Mouse (Mus musculus) kidney, adult 2 months (tissue): ENCODE measurements around the gene Prpf31. TPM values are rescaled to one million over a fixed set of nuclear protein-coding genes. Genes with fewer than 3 reads are reported as not detected.

ENCODE experiments used
- DNase-seq: peaks from one replicate; pipeline ENCODE4 v3.0.0; 2021
- H3K27ac ChIP-seq: fragments of 200-500 bp; 2 replicates; pipeline ENCODE4 v1.5.1; 2012; ENCODE audit warnings: low read depth, low read length, control low read depth, inconsistent platforms; ENCODE audit not compliant: insufficient read depth
- H3K27me3 ChIP-seq: fragments of 200-500 bp; replicated peaks from 2 replicates; pipeline ENCODE4 v1.6.1; 2012; ENCODE audit warnings: mild to moderate bottlenecking, moderate library complexity, low read length, inconsistent platforms; ENCODE audit not compliant: control insufficient read depth, insufficient read depth
- H3K36me3 ChIP-seq: fragments of 200-500 bp; 2 replicates; pipeline ENCODE4 v1.6.1; 2012; ENCODE audit warnings: mild to moderate bottlenecking, moderate library complexity, low read length, inconsistent platforms; ENCODE audit not compliant: control insufficient read depth, insufficient read depth
- H3K4me1 ChIP-seq: fragments of 200-500 bp; 2 replicates; pipeline ENCODE4 v1.6.1; 2011; ENCODE audit warnings: low read length; ENCODE audit not compliant: control insufficient read depth, insufficient read depth
- H3K4me3 ChIP-seq: fragments of 200-500 bp; 2 replicates; pipeline ENCODE4 v1.5.1; 2011; ENCODE audit warnings: mild to moderate bottlenecking, low read depth, low read length, control low read depth; ENCODE audit not compliant: insufficient read depth
- CTCF ChIP-seq: fragments of 200-500 bp; conservative IDR thresholded peaks from 2 replicates; pipeline ENCODE4 v1.5.1; 2011; ENCODE audit warnings: low read depth, mild to moderate bottlenecking, control low read depth, low read length, moderate library complexity, mixed read lengths; ENCODE audit not compliant: insufficient read depth, insufficient read length
- POLR2A ChIP-seq: fragments of 200-500 bp; IDR thresholded peaks from one replicate; pipeline ENCODE4 v1.6.1; 2011; ENCODE audit warnings: low read depth, low read length, control low read depth
- WGBS: fragments of 180-500 bp; shearing (Covaris S2); methylation state at CpG from one replicate; pipeline ENCODE4 v1.1.7; 2018; 5-methylcytosine and 5-hydroxymethylcytosine counted together
- polyA plus RNA-seq: library from polyadenylated mRNA; depleted of rRNA; stranded (reverse); fragments of >200 nt; gene quantifications from 2 replicates; pipeline ENCODE4 v1.2.3, GENCODE M21; 2012

Prpf31 gene
- polyA plus RNA-seq, 1 experiment = 24.1 TPM

GRCm38 (mm10) chr7:3629030-3629429, 755 bp upstream of the Prpf31 start:
- DNase-seq = no peak
- Histone ChIP-seq H3K4me3 (peak overlapping the region; percentile 99), H3K27ac (peak overlapping the region; percentile 99; the same call in 1 of the 2 replicates), H3K27me3 (no peaks in the 10 kb centered on the region), H3K36me3 (no peaks in the 10 kb centered on the region), H3K4me1 (peaks cover 10% of the 10 kb centered on the region)
- 29% methylated on average over 4 of the region's 4 CpGs for WGBS
- TF ChIP-seq CTCF = no peak
- TF ChIP-seq POLR2A = no peak

GRCm38 (mm10) chr7:3630478-3630815, 662 bp downstream of the Prpf31 start:
- DNase-seq = no peak

GRCm38 (mm10) chr7:3643412-3643811, 13.6 kb downstream of the Prpf31 start:
- H3K27ac ChIP-seq = no peak overlapping the region
- H3K36me3 ChIP-seq = no peaks in the 10 kb centered on the region
- 57% methylated on average over 5 of the region's 5 CpGs for WGBS
- H3K27me3 ChIP-seq = no peaks in the 10 kb centered on the region
- TF ChIP-seq POLR2A (no peak), CTCF (no peak)
- no peak for DNase-seq
- no peak overlapping the region for H3K4me3 ChIP-seq
- H3K4me1 ChIP-seq = peaks cover 14% of the 10 kb centered on the region

More at GRCm38 (mm10) chr7:3630478-3630815, 662 bp downstream of the Prpf31 start:
- 41% methylated on average over 3 of the region's 3 CpGs for WGBS
- no peak overlapping the region for H3K27ac ChIP-seq
- no peaks in the 10 kb centered on the region for H3K27me3 ChIP-seq
- H3K4me1 ChIP-seq = peaks cover 10% of the 10 kb centered on the region
- peak overlapping the region; percentile 99 for H3K4me3 ChIP-seq
- H3K36me3 ChIP-seq = no peaks in the 10 kb centered on the region
- TF ChIP-seq CTCF (no peak), POLR2A (no peak)

GRCm38 (mm10) chr7:3643843-3644242, 14.1 kb downstream of the Prpf31 start:
- TF ChIP-seq POLR2A (no peak), CTCF (no peak)
- Histone ChIP-seq H3K36me3 (no peaks in the 10 kb centered on the region), H3K27ac (no peak overlapping the region), H3K4me3 (no peak overlapping the region), H3K27me3 (no peaks in the 10 kb centered on the region), H3K4me1 (peaks cover 14% of the 10 kb centered on the region)
- DNase-seq = no peak
- 13% methylated on average over 9 of the region's 9 CpGs for WGBS

DNA sequence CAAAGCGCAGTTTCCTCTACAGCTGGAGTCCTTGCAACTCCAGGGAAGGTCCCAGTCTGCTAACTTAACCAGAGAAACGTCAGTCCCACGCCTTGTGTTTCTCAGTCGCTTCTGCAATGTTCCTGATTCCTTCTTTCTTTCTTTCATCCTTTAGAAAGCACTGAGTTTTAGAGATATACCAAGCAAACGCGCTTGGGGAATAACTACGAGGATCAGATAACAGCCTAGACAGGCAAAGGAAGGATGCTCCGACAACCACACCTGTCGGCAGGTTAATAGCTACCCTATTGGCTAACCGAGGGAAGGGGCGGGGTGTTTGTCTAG, 14.5 kb downstream of the Prpf31 start:
- WGBS = 2% methylated on average over 11 of the region's 11 CpGs
- peak overlapping the region; percentile 23 for H3K4me3 ChIP-seq
- H3K27ac ChIP-seq = no peak overlapping the region
- no peaks in the 10 kb centered on the region for H3K27me3 ChIP-seq
- no peak for DNase-seq
- peaks cover 14% of the 10 kb centered on the region for H3K4me1 ChIP-seq
- TF ChIP-seq POLR2A = no peak
- no peak for TF ChIP-seq CTCF
- no peaks in the 10 kb centered on the region for H3K36me3 ChIP-seq

DNA sequence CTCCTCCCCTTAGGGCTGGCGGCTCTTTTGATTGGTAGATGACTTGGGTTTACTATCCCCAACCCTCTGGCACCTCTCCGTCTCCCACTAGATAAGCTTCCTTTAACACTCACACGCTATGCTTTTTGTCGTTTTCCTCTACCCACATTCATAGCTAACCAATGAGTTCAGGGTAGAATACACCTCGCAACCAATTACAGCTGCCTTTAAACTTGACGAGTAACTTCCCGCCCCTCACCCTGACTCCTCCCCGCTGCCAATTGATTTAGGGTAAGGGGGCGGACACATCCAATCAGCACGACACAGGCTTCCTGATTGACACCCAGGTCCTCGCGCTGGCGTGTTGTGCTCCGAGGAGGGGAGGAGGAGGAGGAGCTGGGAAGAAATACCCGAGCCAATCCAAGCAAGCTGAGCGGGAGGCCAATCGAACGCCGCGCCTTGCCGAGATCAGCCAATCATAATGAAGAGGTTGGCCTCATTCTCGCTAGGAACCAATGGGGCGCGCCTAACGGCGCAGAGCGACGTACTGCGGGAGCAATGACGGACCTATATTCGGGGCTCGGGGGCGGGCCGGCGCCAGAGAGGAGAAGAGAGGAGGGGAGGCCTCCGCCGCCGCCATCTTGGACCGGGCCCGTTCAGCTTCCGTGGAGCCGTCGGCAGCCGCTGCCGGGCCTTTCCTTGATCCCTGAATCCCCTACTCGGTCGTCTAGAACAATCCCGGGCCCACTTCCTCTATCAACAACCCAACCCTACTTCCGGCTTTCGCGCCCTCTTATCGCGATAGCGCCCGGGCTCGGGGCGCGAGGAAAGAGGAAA, 15.1 kb downstream of the Prpf31 start, which contains the start of gene Cnot3:
Gene Cnot3 (plus strand): TSS at position 597 of the 816 bp plus-strand sequence.
- Histone ChIP-seq H3K36me3 (no peaks in the 10 kb centered on the region), H3K27me3 (no peaks in the 10 kb centered on the region), H3K4me1 (peaks cover 14% of the 10 kb centered on the region), H3K27ac (peak within 1 kb of the TSS; percentile 94), H3K4me3 (peak within 1 kb of the TSS; percentile 99)
- WGBS = 1% methylated on average over 58 of the region's 58 CpGs
- TF ChIP-seq CTCF (no peak), POLR2A (peak; percentile 32)
- peak; percentile 100 for DNase-seq

DNA sequence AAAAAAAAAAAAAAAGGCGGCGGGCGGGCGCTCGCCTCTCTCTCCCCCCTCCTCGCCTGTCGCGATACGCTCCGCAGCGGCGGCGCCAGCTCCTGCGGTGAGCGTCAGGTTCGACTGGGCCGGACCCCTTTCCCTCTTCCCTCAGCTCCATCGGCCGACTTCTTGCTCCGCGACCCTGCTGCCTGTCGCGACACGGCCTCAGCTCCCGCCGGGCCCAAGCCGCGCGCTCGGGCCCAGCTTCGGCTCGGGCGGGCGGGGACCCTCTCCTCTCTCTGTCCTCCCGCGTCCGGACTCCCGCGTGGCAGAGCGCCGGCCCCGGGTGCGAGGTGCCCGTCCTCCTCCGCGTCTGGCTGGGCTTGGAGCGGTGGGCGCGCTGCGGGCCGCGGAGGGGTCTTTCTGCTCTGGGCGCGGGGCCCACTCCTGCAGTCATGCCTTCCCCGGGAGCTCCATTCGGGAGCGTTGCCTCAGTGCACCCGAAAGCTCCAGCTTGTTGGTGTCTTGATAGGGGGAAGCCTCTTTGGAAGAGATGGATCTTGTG, 15.8 kb downstream of the Prpf31 start:
- H3K27ac ChIP-seq = peak overlapping the region; percentile 94
- H3K4me3 ChIP-seq = peak overlapping the region; percentile 99
- peaks cover 14% of the 10 kb centered on the region for H3K4me1 ChIP-seq
- DNase-seq = no peak
- no peaks in the 10 kb centered on the region for H3K36me3 ChIP-seq
- TF ChIP-seq CTCF (no peak), POLR2A (no peak)
- H3K27me3 ChIP-seq = no peaks in the 10 kb centered on the region
- WGBS = 1% methylated on average over 52 of the region's 58 CpGs
